Mouse (Mus musculus) hindbrain, embryonic 10.5 days (tissue): ENCODE data around the gene Cadm2. TPM values are rescaled to one million over a fixed set of nuclear protein-coding genes. Genes with fewer than 3 reads are reported as not detected.

Experiments used
- DNase-seq: peaks from one replicate; pipeline ENCODE4 v3.0.0-alpha.2; 2017; ENCODE audit warnings: low spot score
- H3K27ac ChIP-seq: fragments of 300-500 bp; sonication (generic); 2 replicates; pipeline ENCODE4 v1.5.1; 2016; ENCODE audit warnings: mild to moderate bottlenecking, moderate library complexity
- H3K27me3 ChIP-seq: fragments of 300-500 bp; sonication (generic); 2 replicates; pipeline ENCODE4 v1.6.1; 2016; ENCODE audit warnings: mild to moderate bottlenecking; ENCODE audit not compliant: poor library complexity, insufficient read depth, severe bottlenecking
- H3K36me3 ChIP-seq: fragments of 300-500 bp; sonication (generic); 2 replicates; pipeline ENCODE4 v1.6.1; 2016; ENCODE audit warnings: mild to moderate bottlenecking, moderate library complexity
- H3K4me1 ChIP-seq: fragments of 300-500 bp; sonication (generic); replicated peaks from 2 replicates; pipeline ENCODE4 v1.6.1; 2016; ENCODE audit warnings: mild to moderate bottlenecking
- H3K4me3 ChIP-seq: fragments of 300-500 bp; sonication (generic); 2 replicates; pipeline ENCODE4 v1.5.1; 2016; ENCODE audit warnings: mild to moderate bottlenecking, moderate library complexity
- H3K9me3 ChIP-seq: fragments of 300-500 bp; sonication (generic); 2 replicates; pipeline ENCODE4 v1.6.1; 2016; ENCODE audit warnings: mild to moderate bottlenecking, moderate library complexity
- WGBS: fragments of 180-500 bp; shearing (Covaris S2); methylation state at CpG from one replicate; pipeline ENCODE4 v1.1.7; 2016; 5-methylcytosine and 5-hydroxymethylcytosine counted together
- polyA plus RNA-seq: library from polyadenylated mRNA; unstranded; fragments of >200 nt; fragmentation: Nextera tagmentation; extraction: Ambion mirVana; gene quantifications from 2 replicates; pipeline ENCODE4 v1.2.1, GENCODE M21; 2016

Gene Cadm2
- polyA plus RNA-seq, 1 experiment from 2014 or later: 4.8 TPM

DNA sequence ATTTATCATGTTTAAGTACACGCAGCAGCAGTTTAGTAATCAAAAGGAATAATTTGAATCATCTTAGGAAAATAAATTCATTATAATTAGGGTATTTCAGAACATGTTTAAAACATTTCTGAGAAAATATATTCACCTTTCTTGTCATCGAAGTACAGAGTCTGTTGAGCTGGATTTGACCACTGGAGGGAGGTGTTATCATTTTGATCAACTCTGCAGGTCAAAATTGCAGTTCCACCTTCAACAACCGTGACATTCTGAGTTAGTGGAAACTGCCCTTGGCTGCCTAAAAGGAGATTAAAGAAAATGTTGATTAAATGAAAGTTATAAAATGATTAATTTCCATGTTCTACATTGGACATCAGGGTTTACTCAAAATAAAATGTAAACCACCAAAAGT, 738.1 kb downstream of the Cadm2 start:
- 64% methylated on average over 3 of the region's 3 CpGs for WGBS
- no peaks in the 10 kb centered on the region for H3K36me3 ChIP-seq
- no peaks in the 10 kb centered on the region for H3K4me1 ChIP-seq
- no peaks in the 10 kb centered on the region for H3K27me3 ChIP-seq
- H3K27ac ChIP-seq: no peak overlapping the region
- no peak overlapping the region for H3K4me3 ChIP-seq
- DNase-seq: no peak
- no peaks in the 10 kb centered on the region for H3K9me3 ChIP-seq

DNA sequence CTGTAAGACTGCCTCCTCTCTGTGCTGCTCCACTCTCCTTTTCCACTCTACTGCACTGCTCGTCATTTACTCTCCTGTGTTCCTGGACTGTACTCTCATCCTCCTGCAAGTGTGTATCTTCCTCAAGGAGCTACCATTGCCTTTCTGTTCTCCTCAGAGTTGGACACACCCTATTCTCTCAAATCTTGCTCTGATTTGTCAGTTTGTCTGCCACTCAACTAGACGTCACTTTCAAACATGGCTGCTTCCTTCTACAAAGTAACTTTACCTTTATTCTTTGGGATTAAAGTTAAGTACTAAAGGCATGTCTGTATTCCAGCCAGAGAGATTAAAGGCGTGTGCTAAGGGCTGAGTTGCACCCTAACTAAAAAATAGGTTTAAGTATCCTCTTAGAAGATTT, 749.5 kb downstream of the Cadm2 start:
- no peaks in the 10 kb centered on the region for H3K36me3 ChIP-seq
- H3K4me3 ChIP-seq: no peak overlapping the region
- no peaks in the 10 kb centered on the region for H3K27me3 ChIP-seq
- no peaks in the 10 kb centered on the region for H3K4me1 ChIP-seq
- 91% methylated on average over 3 of the region's 3 CpGs for WGBS
- no peak for DNase-seq
- no peak overlapping the region for H3K27ac ChIP-seq
- no peaks in the 10 kb centered on the region for H3K9me3 ChIP-seq

DNA sequence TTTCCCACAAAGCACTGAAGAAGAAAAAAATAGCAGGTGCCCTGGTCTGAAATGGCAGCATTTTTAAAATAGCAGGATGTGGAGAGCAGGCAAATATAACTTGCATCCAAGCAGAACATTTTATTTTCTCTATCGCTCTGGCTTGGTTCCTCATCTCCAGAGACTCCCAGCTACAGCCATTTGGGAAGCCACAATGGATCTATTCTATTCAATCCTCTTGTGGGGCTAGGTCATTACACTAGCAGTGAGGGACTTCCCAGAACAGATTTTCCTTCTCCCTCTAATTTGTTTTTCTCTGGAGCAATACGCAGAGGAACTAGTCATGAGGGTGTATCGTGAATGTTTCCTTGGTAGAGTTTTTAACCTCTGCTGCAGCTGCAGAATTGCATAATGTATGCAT, 769.7 kb downstream of the Cadm2 start:
- Histone ChIP-seq H3K9me3 (no peaks in the 10 kb centered on the region), H3K4me1 (no peaks in the 10 kb centered on the region), H3K4me3 (no peak overlapping the region), H3K36me3 (no peaks in the 10 kb centered on the region), H3K27ac (no peak overlapping the region), H3K27me3 (no peaks in the 10 kb centered on the region)
- 82% methylated on average over 3 of the region's 3 CpGs for WGBS
- no peak for DNase-seq

DNA sequence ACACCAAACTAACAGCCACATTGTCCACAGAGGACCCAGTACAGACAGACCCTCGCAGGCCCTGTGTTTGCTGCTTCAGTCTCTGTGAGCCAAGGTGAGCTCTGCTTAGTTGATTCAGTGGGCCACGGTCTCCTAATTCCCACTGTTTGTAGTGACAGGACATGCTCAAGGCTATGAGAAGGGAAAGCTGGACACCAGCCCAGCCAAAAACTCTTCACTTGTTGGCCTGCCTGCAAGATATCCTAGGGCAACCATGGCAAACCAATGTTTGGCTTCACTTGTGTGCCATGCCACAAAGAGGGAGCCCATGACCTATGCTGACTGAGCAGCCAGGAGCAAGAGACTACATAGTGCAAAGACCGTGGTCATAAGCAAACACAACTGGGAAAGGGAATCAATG, 795.8 kb downstream of the Cadm2 start:
- no peaks in the 10 kb centered on the region for H3K4me1 ChIP-seq
- DNase-seq: no peak
- H3K4me3 ChIP-seq: no peak overlapping the region
- 87% methylated on average over 3 of the region's 3 CpGs for WGBS
- H3K36me3 ChIP-seq: no peaks in the 10 kb centered on the region
- H3K27ac ChIP-seq: no peak overlapping the region
- no peaks in the 10 kb centered on the region for H3K9me3 ChIP-seq
- H3K27me3 ChIP-seq: no peaks in the 10 kb centered on the region

DNA sequence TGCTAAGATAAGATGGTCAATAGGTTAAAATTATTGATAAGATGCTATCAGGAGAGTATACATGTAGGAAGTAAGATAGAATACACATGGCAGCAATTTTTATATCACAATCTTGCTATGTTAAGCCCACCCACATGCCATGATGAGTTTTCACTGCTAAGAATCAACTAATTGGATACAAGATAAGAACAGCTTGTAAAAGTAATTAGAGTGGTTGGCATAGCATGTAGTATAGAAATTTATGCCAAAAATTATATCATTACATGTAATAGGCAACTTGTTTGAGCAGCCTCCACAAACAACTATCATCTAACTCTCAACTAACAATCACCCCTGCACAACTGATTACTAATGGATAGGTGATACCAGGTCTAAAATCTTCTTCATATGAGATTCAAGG, 809.2 kb downstream of the Cadm2 start:
- no peak for DNase-seq
- Histone ChIP-seq H3K36me3 (no peaks in the 10 kb centered on the region), H3K27ac (no peak overlapping the region), H3K4me3 (no peak overlapping the region), H3K9me3 (no peaks in the 10 kb centered on the region), H3K4me1 (no peaks in the 10 kb centered on the region), H3K27me3 (no peaks in the 10 kb centered on the region)

DNA sequence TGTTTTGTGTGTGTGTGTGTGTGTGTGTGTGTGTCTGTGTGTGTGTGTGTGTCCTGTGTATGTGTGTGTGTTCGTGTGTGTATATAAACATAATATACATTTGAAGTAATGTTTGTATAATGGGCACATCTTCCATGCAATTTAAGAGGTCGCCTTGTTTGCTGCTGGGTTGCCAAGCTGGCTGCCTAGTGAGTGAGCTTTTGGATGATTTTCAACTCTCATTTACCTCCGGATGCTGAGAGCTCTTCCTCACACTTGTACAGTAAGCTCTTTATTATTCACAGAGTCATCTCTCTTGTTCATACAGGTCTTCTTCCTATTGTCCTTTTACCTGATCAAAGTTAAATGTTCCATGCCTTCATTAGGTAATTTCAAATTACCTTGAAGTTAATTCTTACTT, 822.5 kb downstream of the Cadm2 start:
- Histone ChIP-seq H3K9me3 (no peaks in the 10 kb centered on the region), H3K27ac (no peak overlapping the region), H3K36me3 (no peaks in the 10 kb centered on the region), H3K4me1 (no peaks in the 10 kb centered on the region), H3K4me3 (no peak overlapping the region), H3K27me3 (no peaks in the 10 kb centered on the region)
- DNase-seq: no peak
- WGBS: 79% methylated on average over 3 of the region's 3 CpGs

DNA sequence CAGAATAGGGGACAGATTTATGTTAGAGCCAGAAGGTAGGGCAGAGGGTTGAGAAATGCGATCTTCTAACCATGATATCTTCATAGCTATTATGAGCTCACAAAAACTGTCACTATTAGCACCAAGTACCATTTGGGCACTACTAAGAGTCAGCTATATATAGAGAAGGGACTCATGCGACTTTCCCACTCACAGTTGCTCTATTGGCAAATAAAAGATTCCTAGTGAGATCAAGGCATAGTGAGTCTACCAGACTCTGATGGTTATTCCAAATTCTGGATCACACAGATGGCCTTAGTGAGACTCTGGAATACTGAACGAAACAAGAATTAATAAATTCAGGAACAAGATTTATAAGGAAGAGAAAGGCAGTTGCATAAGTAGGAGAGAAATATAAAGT, 827.6 kb downstream of the Cadm2 start:
- Histone ChIP-seq H3K4me3 (no peak overlapping the region), H3K4me1 (no peaks in the 10 kb centered on the region), H3K9me3 (no peaks in the 10 kb centered on the region), H3K36me3 (no peaks in the 10 kb centered on the region), H3K27ac (no peak overlapping the region), H3K27me3 (no peaks in the 10 kb centered on the region)
- 90% methylated on average over 3 of the region's 3 CpGs for WGBS
- DNase-seq: no peak

DNA sequence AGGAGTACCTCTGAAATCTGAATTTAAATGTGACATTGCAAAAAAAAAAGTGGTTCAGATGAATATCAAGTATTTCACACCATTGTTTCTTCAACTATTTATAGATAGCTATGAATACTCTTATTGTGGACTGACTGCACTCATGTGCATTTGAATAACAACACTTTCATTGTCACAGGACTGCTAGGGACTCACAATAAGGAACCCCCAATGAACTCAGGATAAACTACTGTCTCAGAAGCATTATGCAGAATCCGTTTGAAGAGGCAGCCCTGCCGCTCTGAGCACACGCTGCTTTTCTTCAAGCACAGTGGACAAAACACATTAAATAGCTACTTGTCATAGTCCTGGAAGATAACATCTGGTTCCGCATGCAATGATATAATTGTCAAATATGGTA, 848.8 kb downstream of the Cadm2 start:
- 46% methylated on average over 4 of the region's 4 CpGs for WGBS
- H3K4me3 ChIP-seq: no peak overlapping the region
- H3K36me3 ChIP-seq: no peaks in the 10 kb centered on the region
- H3K9me3 ChIP-seq: no peaks in the 10 kb centered on the region
- DNase-seq: no peak
- H3K27me3 ChIP-seq: no peaks in the 10 kb centered on the region
- H3K4me1 ChIP-seq: 0 out of 2 replicates have a peak, but pooled peaks cover 6% of the 10 kb centered on the region
- no peak overlapping the region for H3K27ac ChIP-seq

DNA sequence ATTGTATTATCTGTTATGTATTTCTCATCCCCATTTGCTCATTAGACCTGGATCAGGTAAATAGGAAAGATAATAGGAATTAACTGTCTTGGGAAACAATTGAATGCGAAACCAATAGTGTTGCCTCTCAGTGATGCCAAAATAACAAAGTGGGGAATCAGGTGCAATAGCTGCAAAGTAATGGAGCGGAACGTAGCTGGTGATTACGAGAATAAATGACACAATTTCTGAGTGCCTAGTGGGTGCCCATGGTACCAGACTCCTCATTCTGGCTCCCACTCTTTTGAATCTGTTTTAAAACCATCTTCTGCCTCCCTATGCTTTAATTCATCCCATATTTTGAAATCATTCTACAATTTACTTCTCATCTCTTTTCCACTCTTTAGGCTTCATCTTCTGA, 851.2 kb downstream of the Cadm2 start:
- 85% methylated on average over 4 of the region's 4 CpGs for WGBS

DNA sequence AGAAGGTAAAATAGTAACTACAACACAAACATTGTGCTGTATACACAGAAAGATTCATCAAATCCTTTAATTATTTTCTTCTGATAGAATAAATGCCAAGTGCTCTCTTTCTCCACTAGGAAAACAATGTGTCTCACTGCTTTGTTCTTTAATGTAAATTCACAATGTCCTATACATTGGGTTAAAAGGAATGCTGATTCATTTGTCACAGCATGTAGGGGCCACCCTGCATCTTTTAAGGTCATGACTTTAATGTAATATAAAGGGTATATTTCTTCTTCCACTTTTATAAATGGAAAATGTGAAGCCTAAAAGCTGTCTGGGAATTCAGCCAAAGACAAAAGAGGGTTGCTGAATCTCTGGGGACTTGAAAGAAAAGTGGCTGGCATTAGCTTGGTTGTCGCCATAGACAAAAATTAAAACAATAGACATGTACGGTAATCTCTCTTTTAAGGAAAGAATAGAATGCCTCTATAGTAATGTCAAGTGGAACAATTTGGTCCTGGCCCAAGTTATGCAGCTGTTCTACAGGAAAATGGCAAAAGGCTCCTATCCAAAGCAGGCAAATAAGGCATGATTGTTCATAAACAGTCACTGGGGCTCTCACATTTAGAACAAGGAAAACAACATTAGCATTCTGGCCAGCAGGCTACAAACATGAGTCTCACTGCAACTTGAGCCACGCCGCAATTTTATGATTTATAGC, 851.9 kb downstream of the Cadm2 start:
- DNase-seq: no peak
- Histone ChIP-seq H3K4me3 (no peak overlapping the region), H3K27me3 (no peaks in the 10 kb centered on the region), H3K9me3 (no peaks in the 10 kb centered on the region), H3K36me3 (no peaks in the 10 kb centered on the region), H3K4me1 (0 out of 2 replicates have a peak, but pooled peaks cover 6% of the 10 kb centered on the region), H3K27ac (no peak overlapping the region)
- WGBS: 70% methylated on average over 4 of the region's 4 CpGs

More for the DNA sequence above, 851.2 kb downstream of the Cadm2 start:
- Histone ChIP-seq H3K9me3 (no peaks in the 10 kb centered on the region), H3K4me3 (no peak overlapping the region), H3K27ac (no peak overlapping the region), H3K4me1 (0 out of 2 replicates have a peak, but pooled peaks cover 6% of the 10 kb centered on the region), H3K36me3 (no peaks in the 10 kb centered on the region), H3K27me3 (no peaks in the 10 kb centered on the region)
- DNase-seq: no peak

DNA sequence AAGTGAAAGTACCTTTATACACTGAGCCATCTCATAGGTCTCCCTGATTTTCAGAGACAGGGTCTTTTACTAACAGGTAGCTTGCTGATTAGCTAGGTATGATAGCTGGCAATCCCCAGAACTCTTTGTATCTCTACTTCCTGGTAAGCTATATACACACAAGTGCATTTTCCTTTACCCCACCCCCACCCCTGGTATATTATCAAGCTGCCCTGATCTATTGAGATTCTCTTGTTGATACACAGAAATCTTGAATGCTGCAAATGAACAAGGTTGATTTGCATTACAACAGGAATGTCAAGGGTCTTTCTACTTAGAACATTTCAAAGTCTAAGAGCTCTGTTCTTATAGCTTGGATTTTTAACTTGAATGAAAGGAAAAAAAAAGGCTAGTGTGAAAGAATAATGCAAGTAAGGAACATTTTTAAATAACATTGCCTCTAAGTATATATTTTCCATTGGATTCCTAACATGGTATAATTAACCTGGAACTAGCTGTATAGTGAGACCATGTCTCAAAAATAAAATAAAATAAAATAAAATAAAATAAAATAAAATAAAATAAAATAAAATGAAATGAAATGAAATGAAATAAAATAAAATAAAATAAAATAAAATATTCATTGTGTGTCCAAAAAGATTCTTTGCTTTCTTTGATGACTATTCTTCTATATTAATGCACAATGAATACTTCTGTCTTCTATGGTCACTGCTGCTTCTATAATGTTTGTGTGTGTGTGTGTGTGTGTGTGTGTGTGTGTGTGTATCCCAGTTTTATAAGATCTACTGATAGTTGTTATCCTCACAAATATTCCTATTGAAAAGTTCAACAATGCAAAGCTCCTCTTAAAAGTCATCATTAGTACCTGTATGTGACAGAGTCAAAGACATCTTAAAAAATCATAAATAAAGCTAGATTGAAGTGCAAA, 858.9 kb downstream of the Cadm2 start:
- Histone ChIP-seq H3K4me1 (peaks cover 6% of the 10 kb centered on the region; the same call in 1 of the 2 replicates), H3K9me3 (no peaks in the 10 kb centered on the region), H3K4me3 (no peak overlapping the region), H3K27ac (no peak overlapping the region), H3K36me3 (no peaks in the 10 kb centered on the region), H3K27me3 (no peaks in the 10 kb centered on the region)
- no peak for DNase-seq

DNA sequence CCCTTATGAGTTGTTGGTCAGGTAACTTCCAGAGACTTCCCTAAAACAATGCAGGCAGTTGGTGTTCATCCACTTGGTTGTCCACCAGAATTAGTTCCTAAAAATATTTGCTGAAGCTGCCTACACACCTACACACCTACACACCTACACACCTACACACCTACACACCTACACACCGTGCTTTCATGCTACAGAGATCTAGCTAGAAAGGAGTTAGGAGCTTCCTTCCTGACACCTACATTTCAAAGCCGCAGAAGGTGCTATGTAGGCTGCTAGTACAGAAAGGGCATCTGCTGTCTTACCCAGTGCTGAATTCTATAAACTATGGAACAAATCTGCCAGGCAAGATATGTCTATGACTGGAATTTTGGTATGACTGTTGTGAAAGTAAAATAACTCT, 872.2 kb downstream of the Cadm2 start:
- no peak for DNase-seq
- Histone ChIP-seq H3K4me3 (no peak overlapping the region), H3K36me3 (no peaks in the 10 kb centered on the region), H3K27ac (no peak overlapping the region), H3K4me1 (no peaks in the 10 kb centered on the region), H3K27me3 (no peaks in the 10 kb centered on the region), H3K9me3 (no peaks in the 10 kb centered on the region)
- 90% methylated on average over 2 of the region's 2 CpGs for WGBS

DNA sequence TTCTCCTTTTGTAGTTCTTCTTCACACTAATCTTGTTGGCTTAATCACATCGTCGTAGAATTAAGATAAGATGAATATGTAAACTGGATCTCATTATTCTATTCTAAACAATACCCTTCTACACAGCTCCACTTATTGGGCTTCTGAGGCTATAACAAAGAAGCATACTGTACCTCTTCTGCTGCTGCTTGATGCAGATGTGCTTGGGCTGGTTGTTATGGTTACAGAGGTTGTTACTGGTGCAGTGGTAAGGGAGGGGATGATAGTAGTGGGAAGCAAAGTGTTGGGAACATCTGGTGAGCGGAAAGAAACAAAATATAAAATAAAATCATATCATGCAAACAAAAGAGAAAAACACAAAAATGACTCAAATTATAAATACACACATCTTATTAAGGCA, 889.5 kb downstream of the Cadm2 start:
- Histone ChIP-seq H3K4me1 (no peaks in the 10 kb centered on the region), H3K36me3 (no peaks in the 10 kb centered on the region), H3K27ac (no peak overlapping the region), H3K4me3 (no peak overlapping the region), H3K27me3 (no peaks in the 10 kb centered on the region), H3K9me3 (no peaks in the 10 kb centered on the region)
- DNase-seq: no peak
- 69% methylated on average over 3 of the region's 3 CpGs for WGBS
